Mouse (Mus musculus): ENCODE measurements at regions not wholly inside any gene's neighbourhood (a gene's known extent, or its start where the extent isn't known, plus 50 kb on each side); places are given as distances from the start of the nearest gene placed in this dataset.
A peak's percentile ranks its signal among the peaks of the same experiment; 100 is the strongest.

- no peak overlapping the region for H3K4me2 ChIP-seq (ENCODE audit: low read depth, low read length)
- no peak overlapping the region for H3K4me3 ChIP-seq (ENCODE audit: low read length)
- ATAC-seq (replicated peaks; ENCODE audit: extremely low read depth, insufficient read depth, low FRiP score) = peak; percentile 87
- H3K4me1 ChIP-seq (ENCODE audit: control insufficient read depth, insufficient read depth, low read length) = peaks cover 13% of the 10 kb centered on the region
- H3K27ac ChIP-seq (ENCODE audit: low read length) = peak overlapping the region; percentile 75
- H3K27me3 ChIP-seq (ENCODE audit: control insufficient read depth, insufficient read depth, low read length) = no peaks in the 10 kb centered on the region
- no peaks in the 10 kb centered on the region for H3K9me3 ChIP-seq (replicated peaks; ENCODE audit: control insufficient read depth, low read length)
- WGBS = 25% methylated on average over 6 of the region's 6 CpGs
- H3K9ac ChIP-seq (ENCODE audit: low read length) = no peak overlapping the region
- no peaks in the 10 kb centered on the region for H3K36me3 ChIP-seq (ENCODE audit: control insufficient read depth, insufficient read depth)
Observed at GRCm38 (mm10) chr15:36924171-36924570, 83.4 kb downstream of the Zfp706 start.

- Histone ChIP-seq H3K9ac (ENCODE audit: low read length) (no peak overlapping the region), H3K4me3 (ENCODE audit: low read length) (no peak overlapping the region), H3K4me2 (ENCODE audit: low read depth, low read length) (no peak overlapping the region), H3K4me1 (ENCODE audit: control insufficient read depth, insufficient read depth, low read length) (peaks cover 24% of the 10 kb centered on the region), H3K27ac (ENCODE audit: low read length) (no peak overlapping the region), H3K36me3 (ENCODE audit: control insufficient read depth, insufficient read depth) (no peaks in the 10 kb centered on the region), H3K27me3 (ENCODE audit: control insufficient read depth, insufficient read depth, low read length) (no peaks in the 10 kb centered on the region), H3K9me3 (replicated peaks; ENCODE audit: control insufficient read depth, low read length) (no peaks in the 10 kb centered on the region)
- 36% methylated on average over 3 of the region's 3 CpGs for WGBS
- ATAC-seq (replicated peaks; ENCODE audit: extremely low read depth, insufficient read depth, low FRiP score) = no peak
Observed at GRCm38 (mm10) chr15:36921384-36921783, 86.2 kb downstream of the Zfp706 start.

DNA sequence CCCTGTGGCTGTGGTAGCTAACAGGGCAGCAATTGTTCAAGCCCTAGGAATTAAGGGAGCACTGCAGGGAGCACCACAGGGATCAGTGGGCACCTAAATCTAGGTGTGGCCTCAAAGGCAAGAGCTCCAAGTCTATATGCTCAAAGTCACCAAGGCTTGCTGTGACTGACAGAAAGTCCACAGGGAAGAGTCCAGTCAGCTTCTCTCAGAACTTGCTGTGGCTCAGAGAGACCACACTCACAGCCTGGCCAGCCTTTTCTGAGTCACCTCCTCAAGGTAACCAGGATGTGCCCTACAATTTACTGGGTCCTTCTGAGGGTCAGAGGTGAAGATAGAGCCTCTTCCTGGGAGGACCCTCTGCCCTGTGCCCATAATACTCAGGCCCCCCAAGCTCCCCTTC is 86.7 kb downstream of the Zfp706 start:
- Histone ChIP-seq H3K9ac (ENCODE audit: low read length) (no peak overlapping the region), H3K27me3 (ENCODE audit: control insufficient read depth, insufficient read depth, low read length) (no peaks in the 10 kb centered on the region), H3K27ac (ENCODE audit: low read length) (no peak overlapping the region), H3K4me3 (ENCODE audit: low read length) (no peak overlapping the region), H3K36me3 (ENCODE audit: control insufficient read depth, insufficient read depth) (no peaks in the 10 kb centered on the region), H3K4me2 (ENCODE audit: low read depth, low read length) (no peak overlapping the region), H3K4me1 (ENCODE audit: control insufficient read depth, insufficient read depth, low read length) (peaks cover 27% of the 10 kb centered on the region), H3K9me3 (replicated peaks; ENCODE audit: control insufficient read depth, low read length) (no peaks in the 10 kb centered on the region)
- no peak for ATAC-seq (replicated peaks; ENCODE audit: extremely low read depth, insufficient read depth, low FRiP score)

DNA sequence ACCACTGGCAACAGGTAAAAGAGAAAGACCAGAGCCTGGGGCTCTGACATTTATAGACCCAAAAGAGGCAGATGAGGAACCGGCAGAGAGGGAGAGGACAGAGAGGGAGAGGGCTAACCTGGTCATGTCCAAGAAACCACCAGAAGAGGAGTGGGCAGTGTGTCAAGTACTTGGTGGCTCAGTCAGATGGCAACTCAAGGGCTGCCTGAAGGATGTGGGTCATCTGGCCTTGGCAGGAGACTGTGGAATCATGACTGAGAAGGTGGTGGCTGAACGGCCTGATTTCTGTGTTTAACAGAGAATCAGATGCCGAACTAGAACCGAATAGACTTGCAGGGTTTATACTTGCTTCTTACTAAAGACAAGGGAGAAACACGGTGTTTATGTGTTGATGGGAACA is 87.9 kb downstream of the Zfp706 start:
- no peaks in the 10 kb centered on the region for H3K9me3 ChIP-seq (replicated peaks; ENCODE audit: control insufficient read depth, low read length)
- peaks cover 24% of the 10 kb centered on the region for H3K4me1 ChIP-seq (ENCODE audit: control insufficient read depth, insufficient read depth, low read length)
- H3K4me2 ChIP-seq (ENCODE audit: low read depth, low read length) = no peak overlapping the region
- no peak overlapping the region for H3K9ac ChIP-seq (ENCODE audit: low read length)
- H3K36me3 ChIP-seq (ENCODE audit: control insufficient read depth, insufficient read depth) = no peaks in the 10 kb centered on the region
- H3K27ac ChIP-seq (ENCODE audit: low read length) = no peak overlapping the region
- H3K4me3 ChIP-seq (ENCODE audit: low read length) = no peak overlapping the region
- 91% methylated on average over 5 of the region's 5 CpGs for WGBS
- no peak for ATAC-seq (replicated peaks; ENCODE audit: extremely low read depth, insufficient read depth, low FRiP score)
- H3K27me3 ChIP-seq (ENCODE audit: control insufficient read depth, insufficient read depth, low read length) = no peaks in the 10 kb centered on the region

GRCm38 (mm10) chr15:36919209-36919608 is 88.4 kb downstream of the Zfp706 start:
- Histone ChIP-seq H3K27ac (ENCODE audit: low read length) (no peak overlapping the region), H3K9me3 (replicated peaks; ENCODE audit: control insufficient read depth, low read length) (no peaks in the 10 kb centered on the region), H3K9ac (ENCODE audit: low read length) (no peak overlapping the region), H3K4me2 (ENCODE audit: low read depth, low read length) (no peak overlapping the region), H3K36me3 (ENCODE audit: control insufficient read depth, insufficient read depth) (no peaks in the 10 kb centered on the region), H3K27me3 (ENCODE audit: control insufficient read depth, insufficient read depth, low read length) (no peaks in the 10 kb centered on the region), H3K4me1 (ENCODE audit: control insufficient read depth, insufficient read depth, low read length) (peaks cover 19% of the 10 kb centered on the region), H3K4me3 (ENCODE audit: low read length) (no peak overlapping the region)
- 72% methylated on average over 4 of the region's 4 CpGs for WGBS
- ATAC-seq (replicated peaks; ENCODE audit: extremely low read depth, insufficient read depth, low FRiP score) = no peak

GRCm38 (mm10) chr15:36916998-36917397 is 90.6 kb downstream of the Zfp706 start:
- no peaks in the 10 kb centered on the region for H3K27me3 ChIP-seq (ENCODE audit: control insufficient read depth, insufficient read depth, low read length)
- no peak overlapping the region for H3K9ac ChIP-seq (ENCODE audit: low read length)
- peaks cover 14% of the 10 kb centered on the region for H3K4me1 ChIP-seq (ENCODE audit: control insufficient read depth, insufficient read depth, low read length)
- no peak overlapping the region for H3K4me2 ChIP-seq (ENCODE audit: low read depth, low read length)
- ATAC-seq (replicated peaks; ENCODE audit: extremely low read depth, insufficient read depth, low FRiP score) = peak; percentile 52; the same call in 1 of the 2 replicates
- no peak overlapping the region for H3K4me3 ChIP-seq (ENCODE audit: low read length)
- WGBS = 26% methylated on average over 4 of the region's 4 CpGs
- H3K36me3 ChIP-seq (ENCODE audit: control insufficient read depth, insufficient read depth) = no peaks in the 10 kb centered on the region
- H3K27ac ChIP-seq (ENCODE audit: low read length) = peak overlapping the region; percentile 17; the same call in 1 of the 2 replicates
- H3K9me3 ChIP-seq (replicated peaks; ENCODE audit: control insufficient read depth, low read length) = no peaks in the 10 kb centered on the region

GRCm38 (mm10) chr15:36914239-36915100 is 93.1 kb downstream of the Zfp706 start:
- Histone ChIP-seq H3K27ac (ENCODE audit: low read length) (no peak overlapping the region), H3K4me1 (ENCODE audit: control insufficient read depth, insufficient read depth, low read length) (peaks cover 14% of the 10 kb centered on the region), H3K27me3 (ENCODE audit: control insufficient read depth, insufficient read depth, low read length) (no peaks in the 10 kb centered on the region), H3K9ac (ENCODE audit: low read length) (no peak overlapping the region), H3K9me3 (replicated peaks; ENCODE audit: control insufficient read depth, low read length) (no peaks in the 10 kb centered on the region), H3K4me2 (ENCODE audit: low read depth, low read length) (no peak overlapping the region), H3K4me3 (ENCODE audit: low read length) (no peak overlapping the region), H3K36me3 (ENCODE audit: control insufficient read depth, insufficient read depth) (no peaks in the 10 kb centered on the region)
- 84% methylated on average over 11 of the region's 11 CpGs for WGBS
- no peak for ATAC-seq (replicated peaks; ENCODE audit: extremely low read depth, insufficient read depth, low FRiP score)

DNA sequence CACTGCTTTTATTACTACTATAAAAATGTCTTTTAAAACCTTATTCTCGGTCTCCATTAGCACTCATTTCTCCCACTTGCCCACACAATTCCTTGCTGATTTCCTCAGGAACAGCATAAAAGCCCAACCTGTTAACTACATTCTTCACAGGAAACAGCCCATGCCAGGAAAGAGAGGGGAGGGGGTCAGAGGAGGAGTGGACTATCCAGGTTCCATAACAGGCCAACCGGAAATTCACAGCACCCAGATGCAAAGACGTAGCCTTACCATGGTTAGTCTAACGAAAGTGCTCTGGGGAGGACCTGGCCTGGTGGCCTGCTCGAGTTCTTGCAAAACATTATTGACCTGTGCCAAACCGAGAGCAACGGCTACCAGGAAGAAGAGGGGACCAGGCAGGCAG is 94.3 kb downstream of the Zfp706 start:
- Histone ChIP-seq H3K4me2 (ENCODE audit: low read depth, low read length) (no peak overlapping the region), H3K4me1 (ENCODE audit: control insufficient read depth, insufficient read depth, low read length) (peaks cover 14% of the 10 kb centered on the region), H3K9me3 (replicated peaks; ENCODE audit: control insufficient read depth, low read length) (no peaks in the 10 kb centered on the region), H3K27ac (ENCODE audit: low read length) (no peak overlapping the region), H3K36me3 (ENCODE audit: control insufficient read depth, insufficient read depth) (no peaks in the 10 kb centered on the region), H3K4me3 (ENCODE audit: low read length) (no peak overlapping the region), H3K9ac (ENCODE audit: low read length) (no peak overlapping the region), H3K27me3 (ENCODE audit: control insufficient read depth, insufficient read depth, low read length) (no peaks in the 10 kb centered on the region)
- ATAC-seq (replicated peaks; ENCODE audit: extremely low read depth, insufficient read depth, low FRiP score) = no peak
- 77% methylated on average over 7 of the region's 7 CpGs for WGBS

DNA sequence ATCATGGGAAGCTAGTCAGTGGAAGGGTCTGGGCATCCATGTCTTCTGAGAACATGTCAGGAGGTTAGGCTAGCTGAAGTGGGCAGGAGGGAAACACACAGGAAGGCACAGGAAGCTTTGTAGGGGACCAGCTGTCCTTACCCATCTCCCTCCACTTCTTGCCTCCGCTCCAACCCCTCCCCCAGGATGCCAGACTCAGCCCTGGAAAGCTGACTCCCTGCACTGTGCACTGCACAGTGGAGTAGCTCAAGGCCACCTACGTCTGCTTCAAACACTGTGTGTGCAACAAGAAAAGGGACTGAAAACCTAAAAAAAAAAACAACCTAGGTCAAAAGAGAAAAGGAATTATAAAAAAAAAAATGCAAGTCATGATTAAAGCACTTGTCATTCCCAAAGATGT is 97.3 kb downstream of the Zfp706 start:
- no peak overlapping the region for H3K27ac ChIP-seq (ENCODE audit: low read length)
- 68% methylated on average over 2 of the region's 2 CpGs for WGBS
- no peaks in the 10 kb centered on the region for H3K9me3 ChIP-seq (replicated peaks; ENCODE audit: control insufficient read depth, low read length)
- H3K4me1 ChIP-seq (ENCODE audit: control insufficient read depth, insufficient read depth, low read length) = no peaks in the 10 kb centered on the region
- no peak for ATAC-seq (replicated peaks; ENCODE audit: extremely low read depth, insufficient read depth, low FRiP score)
- no peak overlapping the region for H3K4me3 ChIP-seq (ENCODE audit: low read length)
- H3K9ac ChIP-seq (ENCODE audit: low read length) = no peak overlapping the region
- no peak overlapping the region for H3K4me2 ChIP-seq (ENCODE audit: low read depth, low read length)
- no peaks in the 10 kb centered on the region for H3K27me3 ChIP-seq (ENCODE audit: control insufficient read depth, insufficient read depth, low read length)
- H3K36me3 ChIP-seq (ENCODE audit: control insufficient read depth, insufficient read depth) = no peaks in the 10 kb centered on the region

All from heart, embryonic 16.5 days (tissue).